Mouse (Mus musculus): ENCODE measurements around the gene Olfr444.

DNA sequence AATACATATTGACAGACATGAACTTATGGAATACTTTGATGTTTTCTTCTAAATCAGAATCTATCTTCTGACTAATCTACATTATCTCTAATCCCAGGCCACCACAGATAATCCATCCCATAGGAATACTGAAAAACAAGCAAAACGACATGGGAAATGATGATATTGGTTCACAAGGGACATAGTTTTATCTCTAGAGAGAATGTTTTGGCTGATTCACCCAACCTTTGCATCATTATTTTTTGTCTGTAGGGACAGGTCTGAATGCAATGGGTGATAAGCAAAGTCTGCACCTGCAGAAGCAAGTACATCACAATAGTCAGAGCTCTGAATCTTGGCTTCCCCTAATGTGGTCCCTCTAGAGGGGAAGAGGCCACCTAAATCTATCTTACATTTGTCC is at the start of gene Olfr444:
- TF ChIP-seq POLR2A (IDR thresholded peaks at IDR 0.05; ENCODE audit: extremely low read depth, insufficient read depth, low read length) = no peak
- no peak for TF ChIP-seq CTCF (IDR thresholded peaks at IDR 0.05; ENCODE audit: low read depth, low read length)
